Mouse (Mus musculus) adrenal gland (tissue): ENCODE data around the gene Ptprq.

Experiments used
- intact Hi-C: fragments of 180-260 bp; cut with DNase I; formaldehyde crosslinking; loops from one replicate; pipeline ENCODE4 v1.15.1; 2025
- long read RNA-seq, 2 experiments: library from polyadenylated mRNA; unstranded; transcript quantifications; one replicate each; pipeline ENCODE4 v2.0.0; 2020; ENCODE audit warnings: borderline replicate concordance in 1 of 2; ENCODE audit not compliant: insufficient replicate concordance in 1 of 2

Ptprq gene
- long read RNA-seq, experiment 1, partial matches to known transcripts = 1 of 2 reads
- long read RNA-seq, experiment 1, other reads (novel, unspliced or antisense) = 1 of 2 reads
- long read RNA-seq, experiment 2 = 0 reads

DNA sequence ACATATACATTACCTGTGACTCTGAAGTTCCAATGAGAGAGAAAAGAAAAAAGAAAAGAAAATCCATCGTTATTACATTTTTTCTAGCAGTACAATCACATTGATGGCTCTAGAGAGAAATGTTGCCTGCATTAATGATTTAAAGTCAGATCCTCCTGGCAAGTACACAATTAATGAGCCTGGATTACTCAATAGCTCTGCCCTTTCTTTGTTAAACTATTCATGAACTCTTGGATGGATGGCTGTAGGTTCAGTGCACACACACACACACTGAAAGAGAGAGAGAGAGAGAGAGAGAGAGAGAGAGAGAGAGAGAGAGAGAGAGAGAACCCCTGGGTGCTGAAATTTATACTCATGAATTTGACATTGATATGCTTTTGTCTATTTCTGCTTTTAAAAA, at the start of gene Ptprq:
Gene Ptprq (minus strand): TSS at position 246 of the 400 bp plus-strand sequence.
- intact Hi-C loops = no loop called here

DNA sequence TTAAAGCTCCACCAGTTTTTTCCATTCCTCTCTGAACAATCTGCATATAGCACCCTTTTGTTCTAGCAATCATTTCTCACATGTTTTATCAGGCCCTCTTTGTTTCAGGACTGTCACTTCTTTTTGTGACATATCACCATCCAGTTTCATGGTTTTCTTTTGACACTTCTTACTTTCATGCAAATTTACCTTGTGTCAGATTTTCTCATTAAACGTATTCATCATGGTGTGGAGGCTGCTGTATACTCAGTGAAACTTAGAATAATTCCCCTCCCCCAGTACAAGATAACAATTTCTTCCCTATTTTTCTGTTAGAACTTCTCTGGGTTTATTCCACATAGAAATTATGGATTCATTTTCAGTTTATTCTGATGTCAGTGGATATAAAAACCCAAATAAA, 39.8 kb upstream of the Ptprq start:
- intact Hi-C loops = no loop called here

DNA sequence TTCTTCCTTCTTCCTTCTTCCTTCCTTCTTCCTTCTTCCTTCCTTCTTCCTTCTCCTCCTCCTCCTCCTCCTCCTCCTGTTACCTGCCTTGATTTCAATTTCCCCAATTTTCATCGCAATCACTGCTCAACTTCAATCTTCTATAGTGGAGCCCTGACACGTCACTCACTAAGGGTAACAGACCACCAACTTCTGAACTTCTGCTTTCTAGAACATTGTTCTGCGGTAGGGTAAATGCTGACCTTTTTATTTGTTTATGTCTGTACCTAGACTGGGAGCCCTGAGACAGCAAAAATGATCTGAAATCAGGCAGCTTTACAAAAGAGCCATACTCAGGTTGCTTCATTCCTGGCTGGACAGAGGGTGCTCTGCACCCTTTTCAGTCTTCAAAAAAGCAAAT, 33.6 kb upstream of the Ptprq start:
- intact Hi-C loops = no loop called here

DNA sequence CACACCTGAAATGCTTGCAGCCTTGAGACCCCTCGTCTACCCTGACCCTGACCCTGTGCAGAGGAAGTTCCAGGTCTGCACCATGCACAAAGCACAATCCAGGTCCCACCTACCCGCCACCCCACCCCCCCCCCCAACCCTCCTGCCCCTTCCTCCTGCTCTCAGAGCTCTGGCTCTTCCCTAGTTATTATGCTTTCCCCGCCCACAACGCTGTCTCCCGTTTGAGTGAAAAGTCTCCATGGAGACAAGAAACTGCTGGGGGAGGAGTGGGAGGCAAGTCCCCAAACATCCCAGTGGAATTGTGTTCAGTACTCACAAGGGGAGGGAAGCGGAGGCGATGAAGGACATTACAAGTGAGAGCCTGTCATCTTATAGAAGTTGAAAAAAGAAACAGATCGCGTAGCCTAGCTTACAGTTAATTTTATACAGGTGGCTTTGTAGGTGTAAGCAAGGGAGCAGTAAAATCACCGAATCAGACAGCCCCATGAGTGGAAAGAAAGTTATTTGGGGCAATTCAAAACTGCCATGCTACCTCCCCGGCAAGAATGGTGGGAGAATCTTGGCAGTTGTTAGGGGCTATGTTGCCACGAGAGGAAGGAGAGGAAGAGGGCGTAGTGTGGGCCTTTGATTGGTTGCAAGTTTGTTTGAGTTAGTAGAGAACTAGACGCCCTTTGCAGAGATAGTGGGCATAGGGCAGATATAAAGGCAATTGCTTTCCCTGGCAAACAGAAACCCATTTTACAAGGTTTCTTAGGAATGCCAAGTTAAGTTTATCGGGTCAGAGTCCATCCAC, 32.7 kb upstream of the Ptprq start:
- intact Hi-C loops = no loop called here

DNA sequence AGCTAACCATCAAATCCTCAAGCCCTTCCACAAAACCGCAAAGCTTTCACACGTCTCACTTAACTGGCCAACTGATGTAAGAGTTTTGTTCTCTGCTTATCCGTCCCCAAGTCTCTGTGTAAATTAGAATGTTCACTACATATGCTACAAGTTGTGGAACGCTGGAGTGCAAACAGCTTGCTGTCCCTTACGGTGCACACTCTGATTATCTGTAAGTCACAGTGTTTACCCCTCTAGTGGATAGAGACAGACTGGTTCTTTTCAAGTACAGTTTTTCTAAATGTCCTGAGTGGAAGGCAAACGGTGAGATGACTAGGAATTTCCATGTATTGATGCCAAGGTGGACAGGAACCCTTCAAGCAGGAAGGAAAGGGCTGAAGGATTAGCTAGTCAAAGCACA, 32.1 kb upstream of the Ptprq start:
- intact Hi-C loops = no loop called here

DNA sequence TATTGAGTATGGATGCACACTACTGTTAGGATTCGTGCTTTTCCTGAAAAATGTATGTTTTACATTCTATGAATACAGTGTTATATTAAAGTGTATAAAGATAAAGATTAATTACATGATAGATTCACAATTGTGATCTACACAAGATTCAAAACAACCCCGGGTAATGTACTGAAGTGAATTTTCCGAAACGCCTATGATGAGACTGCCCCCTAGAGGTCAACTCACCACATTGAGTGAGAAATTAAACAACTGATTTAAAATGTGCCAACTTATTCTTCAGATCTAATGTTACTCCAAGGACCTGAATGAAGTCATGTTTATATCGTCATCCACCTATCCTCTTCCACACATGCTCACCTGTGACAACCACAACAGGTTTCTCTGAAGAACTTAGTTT, 27.7 kb upstream of the Ptprq start:
- intact Hi-C loops = loop anchor here (5.0 kb wide), 1 partner anchor 305 kb away; no protein-coding TSS in a partner anchor

DNA sequence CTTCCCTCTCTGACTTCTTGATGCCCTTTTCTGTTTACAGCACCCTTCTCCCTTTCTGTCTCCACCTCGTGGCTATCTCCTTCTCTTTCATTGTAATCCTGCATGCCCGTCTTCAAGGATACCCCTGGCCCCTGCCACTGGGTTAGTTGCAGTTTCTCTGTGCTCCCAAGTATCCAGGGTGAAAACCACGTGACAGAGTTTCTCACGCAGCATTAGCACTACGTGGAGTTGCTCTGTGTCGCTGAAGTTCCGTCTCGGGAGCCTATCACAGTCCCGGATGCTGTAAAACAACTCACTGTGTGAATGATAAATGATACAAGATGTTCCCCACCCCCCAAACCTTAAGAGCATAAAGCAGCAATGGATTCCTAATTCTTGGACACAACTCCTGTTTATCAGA, 26.9 kb upstream of the Ptprq start:
- intact Hi-C loops = loop anchor here (5.0 kb wide), 1 partner anchor 304 kb away; no protein-coding TSS in a partner anchor

DNA sequence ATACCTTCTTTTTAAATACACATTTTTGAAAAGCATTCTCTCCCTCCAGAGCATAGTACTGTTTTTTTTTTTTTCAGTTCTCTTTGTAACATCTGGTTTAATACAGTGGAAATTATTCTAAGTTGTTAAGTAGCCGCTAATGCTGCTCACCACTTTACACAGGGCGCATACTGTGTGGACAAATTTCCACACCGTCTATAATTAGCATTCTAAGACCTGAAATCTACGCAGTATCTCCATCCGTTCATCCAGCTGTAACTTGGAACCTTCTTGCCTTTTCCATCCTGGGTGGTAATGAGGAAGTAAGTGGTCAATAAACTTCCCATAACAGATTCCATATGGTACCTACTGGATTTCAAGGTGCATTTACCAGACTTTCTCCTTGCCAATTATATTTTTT, 20.0 kb upstream of the Ptprq start:
- intact Hi-C loops = no loop called here

DNA sequence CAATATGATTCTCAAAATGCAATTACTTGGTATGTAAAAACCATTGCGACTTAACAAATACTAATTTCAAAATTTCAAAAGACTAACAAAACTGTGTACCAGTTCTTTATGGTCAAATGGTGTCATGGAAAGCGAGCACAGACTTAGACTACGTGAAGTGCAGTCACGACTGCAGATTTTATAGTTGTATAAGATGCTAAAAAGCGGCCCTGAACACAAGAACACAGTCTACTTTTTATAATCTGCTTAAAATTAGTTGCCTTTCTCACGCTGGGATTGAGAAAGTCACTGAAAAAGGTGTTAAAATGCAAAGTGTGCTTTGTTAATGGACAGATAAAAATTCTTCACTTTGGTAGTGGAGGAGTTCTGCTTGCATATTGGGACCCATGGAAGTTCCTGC, 17.9 kb upstream of the Ptprq start:
- intact Hi-C loops = no loop called here

DNA sequence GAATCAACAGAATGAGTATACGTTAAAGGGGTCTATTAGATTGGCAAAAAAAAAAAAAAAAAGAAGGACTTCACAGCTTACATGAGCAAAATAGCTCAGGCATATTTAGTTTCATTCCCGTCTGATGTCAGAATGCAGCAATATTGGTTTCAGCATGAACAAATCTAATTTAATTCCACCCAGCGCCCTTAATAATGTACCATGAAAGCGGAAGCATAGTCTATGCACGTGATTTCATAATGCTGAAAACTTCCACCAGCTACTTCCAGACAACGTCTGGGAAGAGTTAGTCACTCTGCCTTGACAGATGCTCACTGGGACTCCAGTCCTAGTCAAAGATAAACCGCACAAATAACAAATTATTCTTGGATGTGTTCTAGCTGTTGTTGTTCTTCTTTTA, 15.6 kb upstream of the Ptprq start:
- intact Hi-C loops = no loop called here

DNA sequence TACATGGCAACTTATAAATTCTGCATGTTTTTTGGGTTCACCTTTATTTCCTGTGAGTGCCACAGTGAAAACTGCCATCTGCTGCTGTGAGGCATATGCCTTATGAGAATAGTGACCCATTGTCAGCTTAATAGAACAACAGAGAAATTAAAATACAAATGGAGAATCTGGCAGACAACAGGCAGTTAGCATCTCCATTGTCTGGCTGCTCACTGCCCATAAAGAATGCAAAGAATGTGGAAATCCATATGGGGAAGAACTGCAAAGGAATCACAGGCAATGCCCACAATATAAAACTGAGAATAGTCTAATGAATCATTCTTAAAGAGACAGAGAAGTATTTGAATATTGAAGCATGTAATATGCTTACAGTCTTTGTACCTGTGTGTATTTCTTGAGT, 14.5 kb upstream of the Ptprq start:
- intact Hi-C loops = no loop called here

DNA sequence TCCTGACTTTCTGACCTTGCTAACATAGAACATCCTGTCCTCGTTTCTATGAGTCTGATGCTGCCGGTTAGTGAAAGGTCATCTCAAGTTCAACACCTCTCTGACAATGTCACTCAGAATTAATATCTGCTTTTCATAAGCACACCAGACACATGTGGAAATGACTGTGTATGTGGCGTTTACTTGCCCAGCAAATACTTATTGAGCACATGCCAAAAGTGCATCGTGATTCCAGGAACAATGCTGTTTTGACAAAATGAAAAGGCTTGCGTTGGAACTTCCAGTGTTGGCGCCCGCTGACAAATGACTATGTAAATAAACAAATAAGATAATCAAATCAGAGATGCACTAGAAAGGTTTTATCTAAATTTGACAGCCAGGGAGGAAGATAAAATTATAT, 5.8 kb upstream of the Ptprq start:
- intact Hi-C loops = no loop called here

DNA sequence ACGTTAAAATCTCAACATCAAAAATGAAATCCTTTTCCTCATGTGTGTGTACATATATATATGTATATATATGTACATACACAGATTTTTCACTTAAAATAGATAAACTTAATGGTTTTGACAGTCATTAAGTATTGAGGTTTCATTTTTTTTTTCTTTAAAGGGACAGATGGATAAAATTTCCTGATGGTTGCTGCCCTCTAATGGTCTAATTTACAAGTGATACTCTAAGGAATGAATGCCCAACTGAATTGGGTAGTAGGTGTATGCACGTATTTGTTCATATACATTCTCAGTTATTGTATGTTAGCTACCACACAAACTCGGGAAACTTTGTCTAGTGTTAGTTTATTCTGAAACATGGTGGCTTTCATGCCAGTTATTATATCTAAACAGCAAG, 15.4 kb downstream of the Ptprq start:
- intact Hi-C loops = no loop called here

DNA sequence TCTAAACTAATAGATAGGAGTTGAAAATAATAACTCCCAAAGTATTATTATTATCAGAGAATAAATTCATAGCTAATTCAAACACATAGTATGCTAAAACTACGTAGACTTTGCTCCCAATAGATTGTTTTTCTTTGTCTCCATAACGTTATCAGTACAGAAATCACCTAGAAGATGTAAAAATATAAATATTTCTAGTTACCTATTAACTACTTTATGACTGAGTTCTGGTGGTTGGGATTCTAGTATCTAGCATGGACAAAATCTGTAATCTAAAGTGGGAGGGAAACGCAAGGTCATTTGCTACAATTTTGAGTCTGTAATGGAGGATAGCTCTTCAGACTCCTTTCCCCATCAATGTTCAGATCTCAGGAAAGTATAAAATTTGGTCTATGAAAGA, 18.9 kb downstream of the Ptprq start:
- intact Hi-C loops = no loop called here

DNA sequence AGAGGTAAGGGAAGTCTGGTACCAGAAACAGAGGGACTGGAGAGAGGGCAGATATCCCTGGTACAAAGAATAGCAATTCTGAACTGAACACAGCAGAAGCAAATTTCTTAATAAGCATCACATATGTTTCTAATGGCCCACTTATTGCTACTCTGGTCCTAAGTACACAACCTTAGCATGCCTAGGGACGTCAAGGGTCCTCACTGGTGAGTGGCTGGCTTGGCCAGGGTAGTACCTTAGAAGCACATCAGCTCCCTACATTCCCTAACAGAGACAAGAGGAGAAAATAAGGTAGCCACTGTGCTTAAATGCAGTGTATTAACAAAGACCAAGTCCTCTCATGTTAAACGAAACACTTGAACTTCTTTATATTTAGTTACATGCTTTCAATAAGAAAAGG, 21.1 kb downstream of the Ptprq start:
- intact Hi-C loops = no loop called here

DNA sequence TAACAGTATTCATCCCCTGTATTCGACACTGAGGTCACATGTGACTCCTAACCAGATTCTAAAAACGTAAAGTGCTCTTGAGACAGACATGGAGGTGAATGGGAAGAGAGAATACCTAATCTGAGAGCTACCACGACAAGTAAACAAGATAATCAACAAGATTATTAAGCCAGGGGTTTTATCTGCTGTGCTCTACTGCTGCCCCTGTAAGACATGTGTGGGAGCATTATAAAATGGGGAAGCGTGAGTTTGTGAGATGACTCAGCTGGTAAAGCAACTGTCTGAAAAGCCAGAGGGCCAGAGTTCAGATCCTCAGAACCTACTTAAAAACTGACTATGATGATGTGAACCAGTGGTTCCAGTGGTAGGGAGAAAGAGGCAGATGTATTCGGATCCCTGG, 22.7 kb downstream of the Ptprq start:
- intact Hi-C loops = no loop called here

DNA sequence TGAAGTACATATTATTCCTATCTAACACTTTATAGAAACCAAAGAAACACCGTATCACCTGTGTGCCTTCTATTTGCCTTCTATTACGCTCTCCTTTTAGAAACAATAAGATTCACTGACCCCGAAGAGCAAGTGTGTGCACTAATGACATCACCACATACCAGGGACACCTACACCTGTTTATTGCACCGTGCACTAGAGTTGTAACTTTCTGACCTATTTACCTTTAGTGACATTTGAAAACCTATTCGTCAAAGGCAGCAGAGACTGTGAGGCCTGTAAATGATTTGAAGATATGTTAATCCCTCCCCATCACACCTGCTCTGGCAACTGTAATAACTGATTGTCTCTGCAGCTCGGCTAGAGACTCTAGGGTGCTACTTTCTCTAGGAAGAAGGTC, 32.5 kb downstream of the Ptprq start:
- intact Hi-C loops = no loop called here

DNA sequence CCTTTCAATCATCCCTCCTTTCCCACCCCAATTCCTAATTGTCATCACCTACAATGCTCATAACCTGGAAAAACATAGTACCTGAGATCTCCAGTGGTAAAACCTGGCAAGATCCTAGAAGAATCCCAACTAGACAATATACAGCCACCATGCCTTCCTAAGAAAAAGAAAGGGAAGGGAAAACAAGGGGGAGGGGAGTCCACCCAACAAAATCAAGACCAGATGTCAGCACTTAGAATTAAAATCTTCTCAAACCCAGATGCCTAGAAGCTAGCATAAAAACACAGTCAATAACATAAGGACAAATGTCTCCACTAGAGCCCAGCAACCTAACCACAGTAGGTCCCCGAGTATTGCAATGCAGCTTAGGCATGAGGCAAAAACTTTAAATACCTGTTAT, 43.9 kb downstream of the Ptprq start:
- intact Hi-C loops = no loop called here

DNA sequence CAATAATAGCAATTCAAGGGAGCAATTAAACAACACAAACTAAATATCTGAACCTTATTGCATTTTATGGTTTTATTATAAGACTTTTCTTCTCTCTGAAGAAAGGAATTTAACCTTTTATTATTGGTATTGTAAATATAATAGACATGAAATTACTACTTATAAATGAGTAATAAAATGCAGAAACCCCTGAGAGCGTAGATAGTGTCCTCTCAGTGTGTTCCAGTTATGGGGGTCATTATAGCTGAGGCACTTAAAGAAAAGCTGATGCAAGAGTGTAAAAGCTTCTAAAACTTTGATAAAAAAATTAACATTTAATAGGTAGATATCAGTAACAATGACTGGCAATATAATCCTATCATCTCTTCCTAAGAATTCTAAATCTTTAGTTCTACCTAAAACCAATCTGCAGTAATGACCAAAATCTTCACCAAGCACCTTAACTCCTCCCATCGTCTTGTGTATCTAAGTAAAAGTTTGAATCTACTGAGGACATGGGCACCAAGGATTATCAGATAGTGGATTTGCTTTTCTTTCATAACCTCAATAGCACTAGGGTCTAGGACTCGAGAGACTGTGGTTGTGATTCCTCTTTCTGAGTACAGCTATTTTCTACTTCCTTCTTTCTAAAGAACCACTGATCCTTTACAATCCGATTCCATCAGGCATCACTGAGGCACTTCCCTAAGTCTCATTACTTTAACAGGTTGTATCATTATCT, 51.3 kb downstream of the Ptprq start:
- intact Hi-C loops = no loop called here

DNA sequence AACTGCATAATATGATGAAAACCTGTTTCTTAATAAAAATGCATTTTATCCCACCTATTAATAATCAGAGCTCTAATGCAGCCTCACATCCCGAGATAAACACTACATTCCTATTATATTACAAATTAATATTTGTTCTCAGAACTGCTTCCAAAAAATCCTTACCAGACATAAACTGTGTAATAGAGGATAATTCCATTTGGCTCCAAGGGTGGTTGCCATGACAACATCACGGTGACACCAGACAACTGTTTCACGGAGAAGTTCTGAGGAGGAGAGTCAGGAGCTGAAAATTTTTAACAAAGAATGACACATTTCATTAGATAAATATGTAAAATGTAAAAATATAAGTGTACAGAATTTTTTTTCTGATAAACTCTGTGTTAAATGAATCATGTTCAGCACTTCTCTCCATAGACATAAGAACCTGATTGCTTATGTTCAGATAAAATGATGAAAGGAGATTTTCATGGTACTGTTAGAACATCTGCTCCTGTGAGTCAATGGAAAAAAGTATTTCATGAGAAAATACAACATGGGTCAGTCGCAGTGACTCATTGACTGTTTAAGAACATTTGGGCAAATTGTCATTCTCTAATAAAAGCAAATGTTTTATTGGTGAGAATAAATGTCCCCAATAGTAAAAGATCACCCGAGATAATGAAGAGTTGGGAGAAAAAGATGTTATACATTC, 57.3 kb downstream of the Ptprq start:
- intact Hi-C loops = no loop called here

DNA sequence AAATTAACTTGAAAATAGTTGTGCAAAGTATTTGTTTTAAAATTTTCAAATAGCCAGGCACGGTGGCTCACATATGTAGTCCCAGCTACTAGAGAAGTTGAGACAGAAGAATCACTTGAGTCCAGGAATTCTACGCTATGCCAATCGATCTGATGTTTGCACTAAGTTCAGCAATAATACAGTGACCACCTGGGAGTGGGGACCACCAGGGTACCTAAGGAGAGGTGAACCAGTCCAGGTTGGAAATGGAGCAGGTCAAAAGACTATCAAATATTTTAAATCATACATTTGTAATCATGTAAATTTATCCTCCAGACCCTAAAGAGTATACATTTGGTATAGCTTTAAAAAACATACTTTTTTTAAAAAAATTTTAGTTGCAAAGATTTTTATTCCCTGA, 57.9 kb downstream of the Ptprq start:
- intact Hi-C loops = no loop called here

DNA sequence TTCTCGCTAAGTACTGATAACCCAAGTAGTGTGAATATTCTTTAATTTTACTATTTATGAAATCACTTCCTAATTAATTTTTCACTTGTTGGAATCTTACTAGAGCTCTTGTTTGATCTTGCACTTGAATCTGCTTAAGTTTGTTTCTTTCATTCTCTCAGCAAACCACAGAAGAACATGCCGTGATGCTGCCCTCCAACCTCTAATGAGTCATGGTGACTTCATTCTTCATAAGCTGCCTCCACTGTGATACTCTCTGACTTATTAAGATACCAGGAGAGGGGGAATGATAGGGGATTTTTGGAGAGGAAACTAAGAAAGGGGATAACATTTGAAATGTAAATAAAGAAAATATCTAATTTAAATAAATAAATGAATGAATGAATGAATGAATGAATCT, 60.7 kb downstream of the Ptprq start:
- intact Hi-C loops = no loop called here
